In genomic region chr5:24496756-24497155, GRCm38 (mm10) we compare ENCODE assay signal across 21 mouse cellular contexts. TPM values are rescaled to one million over a fixed set of nuclear protein-coding genes. Genes with fewer than 3 reads are reported as not detected.
A peak's percentile ranks its signal among the peaks of the same experiment; 100 is the strongest.
DNase-seq lines count a peak whose midpoint lies in the region; ATAC-seq lines count a peak whose summit lies in the region.
"Had no signal": no experiment of that assay in that cellular context is flagged by ENCODE, and none has a peak within 500 bp of the region (broad histone marks: within the 10 kb centered on the region; RNA-seq: fewer than 3 reads in every experiment).

No protein-coding gene starts in this region.

- H3K36me3 ChIP-seq in midbrain, embryonic 13.5 days, result peaks cover 97% of the 10 kb centered on the region
- peaks cover 100% of the 10 kb centered on the region for H3K36me3 ChIP-seq in midbrain, embryonic 10.5 days
- peaks cover 21% of the 10 kb centered on the region for H3K36me3 ChIP-seq in forebrain, embryonic 16.5 days (ENCODE audit: control insufficient read depth, insufficient read depth)
- H3K36me3 ChIP-seq in neural tube, embryonic 15.5 days, result peaks cover 65% of the 10 kb centered on the region

- 51% methylated on average over 6 of the region's 6 CpGs for WGBS in midbrain, embryonic 13.5 days
- WGBS in midbrain, embryonic 10.5 days, result 52% methylated on average over 6 of the region's 6 CpGs
- WGBS in forebrain, embryonic 16.5 days, result 53% methylated on average over 6 of the region's 6 CpGs
- WGBS in neural tube, embryonic 15.5 days, result 45% methylated on average over 6 of the region's 6 CpGs

- no peak overlapping the region for H3K4me3 ChIP-seq in midbrain, embryonic 13.5 days (replicated peaks)
- no peak overlapping the region for H3K4me3 ChIP-seq in midbrain, embryonic 10.5 days
- H3K4me3 ChIP-seq in forebrain, embryonic 16.5 days (replicated peaks; ENCODE audit: low read length), result no peak overlapping the region
- H3K4me3 ChIP-seq in neural tube, embryonic 15.5 days (replicated peaks), result no peak overlapping the region
- H3K4me3 ChIP-seq: gastrocnemius, adult 2 months; limb, embryonic 13.5 days had no signal

- no peaks in the 10 kb centered on the region for H3K27me3 ChIP-seq in midbrain, embryonic 13.5 days
- H3K27me3 ChIP-seq in midbrain, embryonic 10.5 days (ENCODE audit: low read depth, poor library complexity, severe bottlenecking), result no peaks in the 10 kb centered on the region
- H3K27me3 ChIP-seq in forebrain, embryonic 16.5 days (replicated peaks; ENCODE audit: control insufficient read depth, insufficient read depth, low read length), result no peaks in the 10 kb centered on the region
- 0 out of 2 replicates have a peak, but pooled peaks cover 2% of the 10 kb centered on the region for H3K27me3 ChIP-seq in neural tube, embryonic 15.5 days (replicated peaks)
- H3K27me3 ChIP-seq: limb, embryonic 13.5 days; Patski had no signal

- ATAC-seq in frontal cortex, adult (ENCODE audit: low TSS enrichment), result peak; percentile 74
- no peak for ATAC-seq in midbrain, embryonic 13.5 days
- ATAC-seq in forebrain, embryonic 16.5 days, result peak; percentile 15
- no peak for ATAC-seq in neural tube, embryonic 15.5 days (ENCODE audit: low FRiP score)
- ATAC-seq: activated CD4-positive, CD25-positive, alpha-beta regulatory T cell, adult 4 months; Patski had no signal

- no peak for DNase-seq in frontal cortex, postnatal 10 days (ENCODE audit: low spot score in 2 of 2)
- DNase-seq in midbrain, embryonic 10.5 days (ENCODE audit: low spot score), result no peak
- DNase-seq in spleen, postnatal 10 days (ENCODE audit: low spot score in 2 of 2), result no peak
- DNase-seq in embryo, embryonic 10 days (ENCODE audit: low spot score), result no peak
- DNase-seq: adrenal gland, postnatal 25 days; gastrocnemius, adult 2 months; heart, postnatal 4 days; kidney, adult 11 months; kidney, postnatal 10 days; lung, postnatal 10 days; right cerebral cortex, postnatal 14 days; thymus, postnatal 25 days had no signal

- no peaks in the 10 kb centered on the region for H3K9me3 ChIP-seq in midbrain, embryonic 13.5 days
- H3K9me3 ChIP-seq in midbrain, embryonic 10.5 days (replicated peaks), result no peaks in the 10 kb centered on the region
- H3K9me3 ChIP-seq in forebrain, embryonic 16.5 days (ENCODE audit: control insufficient read depth, low read length), result no peaks in the 10 kb centered on the region
- H3K9me3 ChIP-seq in neural tube, embryonic 15.5 days (replicated peaks), result no peaks in the 10 kb centered on the region
- H3K9me3 ChIP-seq: limb, embryonic 13.5 days had no signal

- peaks cover 55% of the 10 kb centered on the region for H3K4me1 ChIP-seq in midbrain, embryonic 13.5 days (replicated peaks)
- peaks cover 8% of the 10 kb centered on the region for H3K4me1 ChIP-seq in midbrain, embryonic 10.5 days
- peaks cover 48% of the 10 kb centered on the region for H3K4me1 ChIP-seq in forebrain, embryonic 16.5 days (replicated peaks; ENCODE audit: control insufficient read depth, insufficient read depth, low read length)
- peaks cover 70% of the 10 kb centered on the region for H3K4me1 ChIP-seq in neural tube, embryonic 15.5 days
- H3K4me1 ChIP-seq: limb, embryonic 13.5 days had no signal

- no peak overlapping the region; the same call in 1 of the 2 replicates for H3K27ac ChIP-seq in midbrain, embryonic 13.5 days
- no peak overlapping the region for H3K27ac ChIP-seq in midbrain, embryonic 10.5 days (replicated peaks)
- H3K27ac ChIP-seq in forebrain, embryonic 16.5 days (ENCODE audit: low read length), result 0 out of 2 replicates have a peak overlapping the region, but pooled peaks have one; percentile 40
- H3K27ac ChIP-seq in neural tube, embryonic 15.5 days (replicated peaks), result peak overlapping the region; percentile 29; the same call in 1 of the 2 replicates
- H3K27ac ChIP-seq: gastrocnemius, adult 2 months; limb, embryonic 13.5 days had no signal

- H3K4me2 ChIP-seq in midbrain, embryonic 13.5 days (replicated peaks), result no peak overlapping the region
- no peak overlapping the region for H3K4me2 ChIP-seq in forebrain, embryonic 16.5 days (ENCODE audit: low read length)
- H3K4me2 ChIP-seq in neural tube, embryonic 15.5 days, result no peak overlapping the region
- H3K4me2 ChIP-seq: limb, embryonic 13.5 days had no signal

- 0 out of 2 replicates have a peak overlapping the region, but pooled peaks have one; percentile 28 for H3K9ac ChIP-seq in midbrain, embryonic 13.5 days (replicated peaks)
- H3K9ac ChIP-seq in forebrain, embryonic 16.5 days (replicated peaks; ENCODE audit: low read depth, low read length), result no peak overlapping the region
- no peak overlapping the region for H3K9ac ChIP-seq in neural tube, embryonic 15.5 days (replicated peaks)
- H3K9ac ChIP-seq: limb, embryonic 13.5 days had no signal

RNA-seq across cellular contexts. Expression of gene Gbx1, which starts 30.2 kb away (rescaled TPM):
- polyA plus RNA-seq in midbrain, embryonic 13.5 days (2015; fragmentation: Nextera tagmentation; extraction: Ambion mirVana), result 0.17 and 0.20 TPM in 2 replicates
- polyA plus RNA-seq in midbrain, embryonic 10.5 days (2016; fragmentation: Nextera tagmentation; extraction: Ambion mirVana), result not detected in 2 replicates
- polyA plus RNA-seq in forebrain, embryonic 16.5 days (2015; fragmentation: Nextera tagmentation; extraction: Ambion mirVana), result 0.45 and 1.3 TPM in 2 replicates
- polyA plus RNA-seq in neural tube, embryonic 15.5 days (2015; fragmentation: Nextera tagmentation; extraction: Ambion mirVana), result 5.9 and 13.7 TPM in 2 replicates
- polyA plus RNA-seq: limb, embryonic 13.5 days; liver, embryonic 16.5 days; Patski had no signal

RNA-seq across cellular contexts. Expression of gene Asb10, which starts 44.0 kb away (rescaled TPM):
- 0.17 TPM in 1 of 2 replicates, not detected in the other for polyA plus RNA-seq in midbrain, embryonic 13.5 days (2015; fragmentation: Nextera tagmentation; extraction: Ambion mirVana)
- polyA plus RNA-seq in midbrain, embryonic 10.5 days (2016; fragmentation: Nextera tagmentation; extraction: Ambion mirVana), result 0.06 and 0.15 TPM in 2 replicates
- 0.09 and 0.11 TPM in 2 replicates for polyA plus RNA-seq in forebrain, embryonic 16.5 days (2015; fragmentation: Nextera tagmentation; extraction: Ambion mirVana)
- polyA plus RNA-seq in neural tube, embryonic 15.5 days (2015; fragmentation: Nextera tagmentation; extraction: Ambion mirVana), result 0.40 and 0.87 TPM in 2 replicates
- polyA plus RNA-seq: activated CD4-positive, CD25-positive, alpha-beta regulatory T cell, adult 4 months; C2C12; Patski had no signal

RNA-seq across cellular contexts. Expression of gene Agap3, which starts 44.8 kb away (rescaled TPM):
- 48.8 and 52.2 TPM in 2 replicates for polyA plus RNA-seq in midbrain, embryonic 13.5 days (2015; fragmentation: Nextera tagmentation; extraction: Ambion mirVana)
- polyA plus RNA-seq in midbrain, embryonic 10.5 days (2016; fragmentation: Nextera tagmentation; extraction: Ambion mirVana), result 27.6 and 31.2 TPM in 2 replicates
- 57.0 and 58.6 TPM in 2 replicates for polyA plus RNA-seq in forebrain, embryonic 16.5 days (2015; fragmentation: Nextera tagmentation; extraction: Ambion mirVana)
- 60.2 and 101 TPM in 2 replicates for polyA plus RNA-seq in neural tube, embryonic 15.5 days (2015; fragmentation: Nextera tagmentation; extraction: Ambion mirVana)

RNA-seq across cellular contexts. Expression of gene Tmub1, which starts 49.1 kb away (rescaled TPM):
- 46.5 and 49.6 TPM in 2 replicates for polyA plus RNA-seq in midbrain, embryonic 13.5 days (2015; fragmentation: Nextera tagmentation; extraction: Ambion mirVana)
- 30.9 and 32.9 TPM in 2 replicates for polyA plus RNA-seq in midbrain, embryonic 10.5 days (2016; fragmentation: Nextera tagmentation; extraction: Ambion mirVana)
- 37.3 and 45.4 TPM in 2 replicates for polyA plus RNA-seq in forebrain, embryonic 16.5 days (2015; fragmentation: Nextera tagmentation; extraction: Ambion mirVana)
- 54.8 and 62.8 TPM in 2 replicates for polyA plus RNA-seq in neural tube, embryonic 15.5 days (2015; fragmentation: Nextera tagmentation; extraction: Ambion mirVana)

RNA-seq across cellular contexts. Expression of gene Fastk, which starts 51.7 kb away (rescaled TPM):
- 80.4 and 95.0 TPM in 2 replicates for polyA plus RNA-seq in midbrain, embryonic 13.5 days (2015; fragmentation: Nextera tagmentation; extraction: Ambion mirVana)
- 107 and 113 TPM in 2 replicates for polyA plus RNA-seq in midbrain, embryonic 10.5 days (2016; fragmentation: Nextera tagmentation; extraction: Ambion mirVana)
- polyA plus RNA-seq in forebrain, embryonic 16.5 days (2015; fragmentation: Nextera tagmentation; extraction: Ambion mirVana), result 92.2 and 96.3 TPM in 2 replicates
- 111 TPM in 2 replicates for polyA plus RNA-seq in neural tube, embryonic 15.5 days (2015; fragmentation: Nextera tagmentation; extraction: Ambion mirVana)

Comparison
In these comparisons a context has a peak if more than half of its experiments do, and no peak if none do; other contexts are left out.
1. ATAC-seq: peak in frontal cortex, adult (single experiment) and forebrain, embryonic 16.5 days (single experiment); none in midbrain, embryonic 13.5 days (single experiment) and neural tube, embryonic 15.5 days (single experiment).
2. H3K27ac ChIP-seq: peak in forebrain, embryonic 16.5 days (single experiment) and neural tube, embryonic 15.5 days (single experiment); none in midbrain, embryonic 13.5 days (single experiment) and midbrain, embryonic 10.5 days (single experiment).